Mouse (Mus musculus) heart, adult 10 weeks (tissue): Measurements from ENCODE around the gene Gm13271. TPM values are rescaled to one million over a fixed set of nuclear protein-coding genes. Genes with fewer than 3 reads are reported as not detected.

ENCODE experiments used
- polyA plus RNA-seq: library from polyadenylated mRNA; stranded (reverse); fragments of 350-450 nt; fragmentation: Illumina TruSeq; extraction: RNeasy Lipid Tissue Mini Kit (QIAGEN cat#74804); gene quantifications from one replicate; pipeline ENCODE4 v1.2.3, GENCODE M21; 2014; ENCODE audit warnings: low read depth, low replicate concordance

Gene Gm13271
- polyA plus RNA-seq, result not detected

DNA sequence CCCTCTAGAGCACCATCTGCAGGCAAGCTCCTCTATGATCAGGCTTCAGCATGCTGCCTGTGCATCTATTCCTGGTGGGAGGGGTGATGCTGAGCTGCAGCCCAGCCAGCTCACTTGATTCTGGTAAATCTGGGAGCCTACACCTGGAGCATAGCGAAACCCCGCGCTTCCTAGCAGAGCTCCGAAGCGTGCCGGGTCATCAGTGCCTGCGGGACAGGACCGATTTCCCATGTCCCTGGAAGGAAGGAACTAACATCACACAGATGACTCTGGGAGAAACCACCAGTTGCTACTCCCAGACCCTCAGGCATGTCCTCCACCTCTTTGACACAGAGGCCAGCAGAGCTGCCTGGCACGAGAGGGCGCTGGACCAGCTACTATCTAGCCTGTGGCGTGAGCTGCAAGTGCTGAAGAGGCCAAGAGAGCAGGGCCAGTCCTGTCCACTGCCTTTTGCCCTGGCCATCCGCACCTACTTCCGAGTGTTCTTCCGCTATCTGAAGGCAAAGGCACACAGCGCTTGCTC is at the start of gene Gm13271:
Gm13271 (plus strand) TSS at position 51 of the 523 bp plus-strand sequence.

GRCm38 (mm10) chr4:88721791-88722721 is 32.6 kb upstream of the Gm13271 start, which contains the start of the genes Gm26566 and Klhl9:
TSS of gene Gm26566 (plus strand) at chr4:88721805.
TSS of gene Klhl9 (minus strand) at chr4:88722465.

GRCm38 (mm10) chr4:88759610-88760268 is 5.1 kb downstream of the Gm13271 start, which contains the start of gene Gm13283:
TSS of gene Gm13283 (plus strand) at chr4:88760119.

GRCm38 (mm10) chr4:88773534-88773933 is 18.9 kb downstream of the Gm13271 start, which contains the start of gene Gm13290:
TSS of gene Gm13290 (plus strand) at chr4:88773834.

GRCm38 (mm10) chr4:88776622-88777021 is 22.0 kb downstream of the Gm13271 start, which contains the start of gene Gm13289:
TSS of gene Gm13289 (plus strand) at chr4:88776922.

GRCm38 (mm10) chr4:88779550-88779949 is 24.9 kb downstream of the Gm13271 start, which contains the start of gene Gm13272:
TSS of gene Gm13272 (plus strand) at chr4:88779850.

GRCm38 (mm10) chr4:88781831-88782230 is 27.2 kb downstream of the Gm13271 start, which contains the start of gene Ifnz:
TSS of gene Ifnz (plus strand) at chr4:88782131.

DNA sequence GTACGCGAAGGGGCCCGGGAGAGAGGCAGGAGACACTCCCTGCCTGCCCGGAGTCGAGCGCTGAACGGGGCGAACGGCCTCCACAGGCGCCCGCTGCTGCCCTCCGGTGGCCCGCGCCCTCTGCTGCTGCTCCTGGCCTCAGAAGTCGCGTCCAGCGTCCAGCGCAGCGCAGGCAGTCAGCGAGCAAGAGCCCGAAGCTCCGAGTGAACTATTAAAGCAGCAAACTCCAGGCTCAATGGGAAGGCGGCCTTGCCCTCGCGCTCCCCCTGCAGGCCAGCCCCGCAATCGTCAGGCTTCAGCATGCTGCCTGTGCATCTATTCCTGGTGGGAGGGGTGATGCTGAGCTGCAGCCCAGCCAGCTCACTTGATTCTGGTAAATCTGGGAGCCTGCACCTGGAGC is 30.7 kb downstream of the Gm13271 start, which contains the start of gene Gm13276:
Gm13276 (plus strand) TSS at position 301 of the 400 bp plus-strand sequence.

DNA sequence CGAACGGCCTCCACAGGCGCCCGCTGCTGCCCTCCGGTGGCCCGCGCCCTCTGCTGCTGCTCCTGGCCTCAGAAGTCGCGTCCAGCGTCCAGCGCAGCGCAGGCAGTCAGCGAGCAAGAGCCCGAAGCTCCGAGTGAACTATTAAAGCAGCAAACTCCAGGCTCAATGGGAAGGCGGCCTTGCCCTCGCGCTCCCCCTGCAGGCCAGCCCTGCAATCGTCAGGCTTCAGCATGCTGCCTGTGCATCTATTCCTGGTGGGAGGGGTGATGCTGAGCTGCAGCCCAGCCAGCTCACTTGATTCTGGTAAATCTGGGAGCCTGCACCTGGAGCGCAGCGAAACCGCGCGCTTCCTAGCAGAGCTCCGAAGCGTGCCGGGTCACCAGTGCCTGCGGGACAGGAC is 33.7 kb downstream of the Gm13271 start, which contains the start of gene Gm13277:
Gm13277 (plus strand) TSS at position 231 of the 400 bp plus-strand sequence.

DNA sequence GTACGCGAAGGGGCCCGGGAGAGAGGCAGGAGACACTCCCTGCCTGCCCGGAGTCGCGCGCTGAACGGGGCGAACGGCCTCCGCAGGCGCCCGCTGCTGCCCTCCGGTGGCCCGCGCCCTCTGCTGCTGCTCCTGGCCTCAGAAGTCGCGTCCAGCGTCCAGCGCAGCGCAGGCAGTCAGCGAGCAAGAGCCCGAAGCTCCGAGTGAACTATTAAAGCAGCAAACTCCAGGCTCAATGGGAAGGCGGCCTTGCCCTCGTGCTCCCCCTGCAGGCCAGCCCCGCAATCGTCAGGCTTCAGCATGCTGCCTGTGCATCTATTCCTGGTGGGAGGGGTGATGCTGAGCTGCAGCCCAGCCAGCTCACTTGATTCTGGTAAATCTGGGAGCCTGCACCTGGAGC is 36.6 kb downstream of the Gm13271 start, which contains the start of gene Gm13278:
Gm13278 (plus strand) TSS at position 301 of the 400 bp plus-strand sequence.

GRCm38 (mm10) chr4:88793936-88794675 is 39.4 kb downstream of the Gm13271 start, which contains the start of gene Gm13275:
TSS of gene Gm13275 (plus strand) at chr4:88794487.

DNA sequence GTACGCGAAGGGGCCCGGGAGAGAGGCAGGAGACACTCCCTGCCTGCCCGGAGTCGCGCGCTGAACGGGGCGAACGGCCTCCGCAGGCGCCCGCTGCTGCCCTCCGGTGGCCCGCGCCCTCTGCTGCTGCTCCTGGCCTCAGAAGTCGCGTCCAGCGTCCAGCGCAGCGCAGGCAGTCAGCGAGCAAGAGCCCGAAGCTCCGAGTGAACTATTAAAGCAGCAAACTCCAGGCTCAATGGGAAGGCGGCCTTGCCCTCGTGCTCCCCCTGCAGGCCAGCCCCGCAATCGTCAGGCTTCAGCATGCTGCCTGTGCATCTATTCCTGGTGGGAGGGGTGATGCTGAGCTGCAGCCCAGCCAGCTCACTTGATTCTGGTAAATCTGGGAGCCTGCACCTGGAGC is 42.4 kb downstream of the Gm13271 start, which contains the start of gene Gm13279:
Gm13279 (plus strand) TSS at position 301 of the 400 bp plus-strand sequence.

GRCm38 (mm10) chr4:88799365-88799764 is 44.7 kb downstream of the Gm13271 start, which contains the start of gene Gm13285:
TSS of gene Gm13285 (plus strand) at chr4:88799665.

GRCm38 (mm10) chr4:88802954-88803353 is 48.3 kb downstream of the Gm13271 start, which contains the start of gene Gm13287:
TSS of gene Gm13287 (plus strand) at chr4:88803254.

Other genes with a start within 250 kb of the Gm13271 start
- gene Ifnb1, start 232.1 kb upstream of the Gm13271 start, polyA plus RNA-seq, result not detected
- gene Ifna15, start 196.6 kb upstream of the Gm13271 start, polyA plus RNA-seq, result not detected
- gene Ifna14, start 183.1 kb upstream of the Gm13271 start, polyA plus RNA-seq, result not detected
- not detected for gene Ifna9, start 162.5 kb upstream of the Gm13271 start, polyA plus RNA-seq
- gene Ifna12, start 151.5 kb upstream of the Gm13271 start, polyA plus RNA-seq, result not detected
- gene C87499, start 120.5 kb upstream of the Gm13271 start, polyA plus RNA-seq, result not detected
- not detected for gene Ifna13, start 110.4 kb upstream of the Gm13271 start, polyA plus RNA-seq
- gene Ifna16, start 77.9 kb upstream of the Gm13271 start, polyA plus RNA-seq, result not detected
- not detected for gene Ifna2, start 71.0 kb upstream of the Gm13271 start, polyA plus RNA-seq
- not detected for gene Ifnab, start 63.5 kb upstream of the Gm13271 start, polyA plus RNA-seq
- gene Gm26566, start 33.1 kb upstream of the Gm13271 start, polyA plus RNA-seq, result not detected
- gene Klhl9, start 32.4 kb upstream of the Gm13271 start, polyA plus RNA-seq, result 44.7 TPM
- gene Gm13283, start 5.3 kb downstream of the Gm13271 start, polyA plus RNA-seq, result not detected
- gene Gm13290, start 19.0 kb downstream of the Gm13271 start, polyA plus RNA-seq, result not detected
- not detected for gene Gm13289, start 22.1 kb downstream of the Gm13271 start, polyA plus RNA-seq
- not detected for gene Gm13272, start 25.0 kb downstream of the Gm13271 start, polyA plus RNA-seq
- not detected for gene Ifnz, start 27.3 kb downstream of the Gm13271 start, polyA plus RNA-seq
- gene Gm13276, start 30.8 kb downstream of the Gm13271 start, polyA plus RNA-seq, result not detected
- not detected for gene Gm13277, start 33.8 kb downstream of the Gm13271 start, polyA plus RNA-seq
- gene Gm13278, start 36.7 kb downstream of the Gm13271 start, polyA plus RNA-seq, result not detected
- not detected for gene Gm13275, start 39.6 kb downstream of the Gm13271 start, polyA plus RNA-seq
- gene Gm13279, start 42.5 kb downstream of the Gm13271 start, polyA plus RNA-seq, result not detected
- gene Gm13285, start 44.8 kb downstream of the Gm13271 start, polyA plus RNA-seq, result not detected
- gene Gm13287, start 48.4 kb downstream of the Gm13271 start, polyA plus RNA-seq, result not detected
- not detected for gene Gm13288, start 50.7 kb downstream of the Gm13271 start, polyA plus RNA-seq
- not detected for gene Ifna7, start 61.4 kb downstream of the Gm13271 start, polyA plus RNA-seq
- not detected for gene Ifna11, start 65.1 kb downstream of the Gm13271 start, polyA plus RNA-seq
- gene Ifna6, start 72.5 kb downstream of the Gm13271 start, polyA plus RNA-seq, result not detected
- gene Ifna5, start 80.7 kb downstream of the Gm13271 start, polyA plus RNA-seq, result not detected
- not detected for gene Ifna4, start 87.0 kb downstream of the Gm13271 start, polyA plus RNA-seq
- gene Ifna1, start 95.2 kb downstream of the Gm13271 start, polyA plus RNA-seq, result not detected
- gene Ifne, start 125.3 kb downstream of the Gm13271 start, polyA plus RNA-seq, result not detected